Mouse (Mus musculus) kidney, postnatal 36 days (tissue): ENCODE results near the gene Nrxn3.
A peak's percentile ranks its signal among the peaks of the same experiment; 100 is the strongest.

ENCODE experiments used
- DNase-seq, 2 experiments: peaks; one replicate each; pipeline ENCODE4 v3.0.0; 2021 to 2022; ENCODE audit warnings: mixed read lengths in 2 of 2

Gene Nrxn3

DNA sequence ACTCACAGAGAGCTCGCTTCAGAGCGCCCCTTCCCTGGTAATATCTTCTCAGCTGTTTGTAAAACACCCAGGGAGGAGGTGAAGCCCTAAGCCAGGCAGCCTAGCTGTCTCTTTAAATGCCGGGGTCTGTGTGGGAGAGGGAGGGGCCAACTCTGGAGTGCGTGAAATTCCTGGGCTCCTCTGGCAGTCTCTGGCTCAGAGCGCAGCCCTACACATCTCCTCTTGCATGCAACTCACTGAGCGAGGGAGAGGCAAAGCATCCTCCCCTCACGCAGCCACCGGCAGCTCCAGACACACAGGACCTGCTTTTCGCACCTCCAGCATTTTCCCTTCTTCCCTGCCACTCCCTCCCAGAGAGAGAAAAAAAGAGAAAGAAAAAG, at the start of gene Nrxn3:
Nrxn3 (plus strand) TSS at position 186 of the 380 bp plus-strand sequence.
- DNase-seq = peak; percentile 0 to 13

DNA sequence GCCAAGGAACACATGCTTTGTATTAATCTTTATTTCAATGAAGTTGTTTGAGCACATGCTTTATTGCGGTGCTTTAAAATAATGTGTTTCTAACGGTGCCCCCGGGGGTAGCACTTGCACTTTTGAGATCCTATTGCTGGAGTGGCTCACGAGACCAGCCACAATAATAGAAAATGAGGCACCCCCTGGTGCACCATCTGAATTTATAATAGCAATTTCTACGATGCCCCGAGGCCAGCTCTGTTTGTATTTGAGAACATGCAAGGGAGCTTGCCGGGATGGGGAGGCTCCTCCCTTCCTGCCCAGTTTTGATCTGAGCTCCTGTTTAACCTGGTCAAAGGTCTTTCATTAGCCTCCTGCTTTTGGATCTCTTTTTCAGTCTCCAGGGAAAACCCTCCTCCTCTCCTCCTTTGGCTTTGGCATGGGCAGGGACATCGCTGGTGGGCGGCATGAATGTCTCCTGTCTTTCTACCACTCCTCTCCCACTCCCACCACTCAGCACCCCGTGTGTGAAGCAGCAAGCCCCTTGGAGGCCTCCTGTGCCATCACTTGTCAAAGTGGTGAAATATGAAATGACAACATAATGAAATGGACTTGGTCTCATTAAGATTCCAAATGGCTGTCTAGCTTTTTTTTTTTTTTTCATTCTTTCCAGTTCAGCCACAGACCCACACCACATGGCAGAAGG, 18.4 kb upstream of the Nrxn3 start:
- peak; percentile 1 to 9 for DNase-seq

DNA sequence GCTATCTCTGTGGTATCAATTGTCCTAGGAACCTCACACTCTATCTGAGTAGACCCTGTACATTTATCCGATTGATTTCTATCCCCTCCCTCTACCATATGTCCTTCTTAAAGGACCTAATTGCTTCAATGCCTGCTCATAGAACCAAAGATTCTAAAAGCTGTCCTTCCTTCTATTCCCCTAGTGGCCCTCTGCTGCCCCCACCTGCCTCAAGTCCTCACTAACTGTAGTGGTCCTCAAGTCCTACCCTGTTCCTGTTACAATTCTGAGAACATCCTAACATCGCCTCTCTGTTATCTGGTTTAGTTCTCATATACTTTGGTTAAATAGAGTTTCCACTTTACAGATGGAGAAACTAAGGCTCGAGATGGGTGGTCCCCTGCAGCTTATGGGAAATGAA, 16.7 kb upstream of the Nrxn3 start:
- DNase-seq = peak in 1 of 2 experiments; percentile 13

DNA sequence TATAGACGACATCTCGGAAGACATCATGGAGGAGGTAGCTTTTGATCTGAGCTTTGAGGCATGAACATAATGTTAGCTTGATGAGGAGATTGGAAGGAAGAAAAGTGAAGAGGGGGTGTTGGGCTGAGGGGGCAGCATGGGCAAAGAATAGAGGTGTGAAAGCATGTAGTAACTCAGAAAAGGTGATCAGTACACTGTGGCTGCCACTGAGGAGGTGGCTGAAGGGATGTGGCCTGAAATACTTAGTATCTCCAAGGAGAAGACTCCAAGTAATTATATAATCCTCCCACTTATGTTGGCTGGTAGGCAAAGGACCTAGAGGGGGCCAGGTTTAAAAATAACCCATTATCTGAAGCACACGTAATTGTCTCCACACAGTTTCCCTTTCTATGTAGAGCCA, 14.9 kb upstream of the Nrxn3 start:
- no peak for DNase-seq

DNA sequence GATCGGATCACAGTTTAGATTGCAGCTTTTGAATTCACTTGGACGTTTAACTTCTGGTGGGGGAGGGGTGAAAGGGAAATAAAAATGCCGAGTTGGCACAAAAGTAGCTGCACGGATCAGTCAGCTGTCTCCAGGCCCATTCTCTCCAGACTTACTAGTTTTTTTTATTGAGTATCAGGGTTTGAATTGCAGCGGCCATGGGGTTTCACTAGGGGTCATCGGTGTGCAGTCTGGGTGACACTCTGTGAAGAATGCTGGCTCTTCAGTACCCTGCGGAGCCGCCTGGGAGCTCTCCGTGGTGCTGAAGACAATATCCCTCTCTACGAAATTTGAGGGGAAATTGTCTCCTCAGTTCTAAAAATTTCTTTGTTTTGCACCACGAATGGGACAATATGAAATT, 13.5 kb upstream of the Nrxn3 start:
- peak; percentile 45 to 77 for DNase-seq

DNA sequence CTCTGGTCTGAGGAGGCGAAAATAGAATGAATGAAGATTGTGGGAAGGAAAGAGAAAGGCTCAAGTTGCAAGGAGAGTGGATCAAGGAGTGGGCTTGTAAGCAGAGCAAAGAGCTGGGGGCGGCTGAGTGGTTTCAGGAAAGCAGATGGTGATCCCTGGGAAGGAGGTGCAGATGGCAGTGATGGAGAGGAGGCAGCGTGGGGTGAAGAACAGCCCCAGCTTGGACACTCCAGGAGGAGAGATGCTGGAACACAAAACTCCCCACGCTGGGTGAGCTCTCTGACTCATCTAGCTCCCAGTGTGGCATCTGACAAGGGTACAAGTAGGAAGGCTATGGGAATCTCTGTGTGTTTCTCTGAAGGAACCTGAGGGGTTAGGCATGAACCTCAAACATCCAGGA, 9.2 kb upstream of the Nrxn3 start:
- no peak for DNase-seq

DNA sequence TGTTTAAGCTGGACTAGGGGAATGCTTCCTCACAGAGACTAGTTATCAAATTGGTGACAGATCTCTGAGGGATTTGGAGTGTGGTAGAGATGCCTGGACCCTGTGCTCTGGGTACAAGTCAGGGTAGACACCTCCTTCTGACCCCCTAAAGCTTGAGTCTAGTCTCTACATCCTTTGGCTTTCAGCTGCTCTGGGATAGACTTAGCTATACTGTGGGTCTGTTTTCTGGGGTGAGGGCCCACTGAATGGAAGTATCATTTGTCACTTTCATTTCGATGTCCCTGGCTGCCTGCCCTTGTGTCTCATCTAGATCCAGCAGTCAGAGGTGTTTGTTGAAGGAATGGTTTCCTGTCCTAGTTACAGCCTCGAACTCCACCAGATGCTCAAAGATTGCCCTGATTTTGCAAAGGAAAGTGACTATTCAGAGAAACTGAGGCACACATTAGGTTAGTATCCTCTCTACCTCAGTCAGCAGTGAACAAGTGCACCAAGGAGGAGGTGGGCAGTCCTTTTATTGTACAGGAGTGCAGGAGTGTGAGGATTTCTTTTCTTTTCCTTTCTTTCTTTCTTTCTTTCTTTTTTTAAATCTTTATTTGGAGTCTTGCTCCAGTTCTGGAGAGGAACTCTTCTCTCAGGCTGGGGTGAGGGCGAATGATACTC, 515 bp upstream of the Nrxn3 start:
- DNase-seq = no peak

DNA sequence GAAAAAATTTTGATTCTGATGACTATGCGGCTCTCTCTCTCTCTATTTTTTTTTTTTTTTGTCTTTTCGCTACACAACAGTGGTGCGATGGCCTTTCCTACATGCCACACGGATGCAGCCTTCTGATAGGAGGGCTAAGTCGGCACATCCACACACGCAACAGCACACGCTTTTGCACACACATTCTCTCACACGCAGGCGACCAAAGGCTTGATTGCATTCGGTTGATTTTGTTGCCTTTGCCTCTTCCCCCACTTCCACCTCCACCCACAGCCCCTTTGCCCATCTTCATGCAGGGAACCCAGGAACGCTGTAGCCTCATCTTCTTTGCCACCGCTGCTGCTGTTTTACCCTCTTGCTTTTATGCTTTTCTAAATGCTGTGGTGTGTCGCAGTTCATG, 3.6 kb downstream of the Nrxn3 start:
- DNase-seq = no peak

DNA sequence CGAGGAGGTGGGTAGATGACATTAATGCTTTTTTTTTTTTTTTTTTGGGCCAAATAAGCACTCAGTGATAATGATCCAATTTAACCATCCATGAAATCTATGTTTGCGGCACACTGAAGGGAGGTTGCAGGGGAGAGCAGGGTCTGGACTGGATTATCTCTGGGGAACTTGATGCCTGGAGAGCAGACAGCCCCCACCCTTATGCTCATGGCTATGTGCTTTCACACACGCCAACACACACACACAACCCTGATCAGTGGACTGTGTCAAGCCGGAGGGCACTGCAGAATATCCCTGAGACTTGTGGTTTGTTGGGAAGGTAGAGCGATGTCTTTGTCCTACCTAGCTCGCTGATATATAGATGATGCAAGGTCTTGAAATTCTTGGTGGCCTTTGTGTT, 4.1 kb downstream of the Nrxn3 start:
- DNase-seq = no peak

DNA sequence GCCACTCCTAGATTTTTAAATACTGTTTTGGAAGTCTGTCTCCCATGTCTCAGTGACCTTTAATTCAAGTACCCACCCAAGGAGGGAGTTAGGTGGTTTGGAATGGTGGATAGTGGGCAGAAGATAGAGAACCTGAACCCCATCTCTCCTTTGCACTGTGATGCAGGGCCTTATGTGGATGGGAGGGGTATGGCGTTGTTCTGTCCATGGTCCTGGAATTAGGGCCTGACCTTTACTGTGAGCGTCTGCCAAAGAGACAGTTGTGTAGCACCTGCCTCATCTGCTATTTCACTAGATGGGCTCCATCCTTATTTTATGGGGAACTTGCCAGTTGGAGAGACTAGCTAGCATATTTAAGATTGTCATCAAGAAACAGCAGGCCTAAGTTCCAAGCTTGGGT, 8.0 kb downstream of the Nrxn3 start:
- DNase-seq = no peak

DNA sequence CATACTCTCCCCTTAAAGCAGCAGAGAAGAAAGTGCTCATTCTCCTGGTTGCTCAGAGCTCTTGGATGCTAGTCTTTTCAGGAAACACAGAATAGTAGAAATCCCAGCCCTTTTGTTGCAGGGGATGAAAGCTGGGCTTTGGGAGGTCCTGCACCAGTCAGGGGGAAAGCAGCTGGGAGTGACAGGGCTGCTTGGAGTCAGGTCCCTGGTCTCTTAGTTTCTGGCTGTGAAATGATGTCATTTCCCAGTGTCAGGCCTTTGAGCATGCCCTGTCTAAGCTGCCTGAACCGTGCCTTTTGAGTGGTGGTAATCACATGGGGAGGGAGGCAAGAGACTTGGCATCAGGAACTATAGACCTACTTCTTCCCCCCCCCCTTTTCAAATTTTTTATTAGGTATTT, 12.4 kb downstream of the Nrxn3 start:
- DNase-seq = no peak

DNA sequence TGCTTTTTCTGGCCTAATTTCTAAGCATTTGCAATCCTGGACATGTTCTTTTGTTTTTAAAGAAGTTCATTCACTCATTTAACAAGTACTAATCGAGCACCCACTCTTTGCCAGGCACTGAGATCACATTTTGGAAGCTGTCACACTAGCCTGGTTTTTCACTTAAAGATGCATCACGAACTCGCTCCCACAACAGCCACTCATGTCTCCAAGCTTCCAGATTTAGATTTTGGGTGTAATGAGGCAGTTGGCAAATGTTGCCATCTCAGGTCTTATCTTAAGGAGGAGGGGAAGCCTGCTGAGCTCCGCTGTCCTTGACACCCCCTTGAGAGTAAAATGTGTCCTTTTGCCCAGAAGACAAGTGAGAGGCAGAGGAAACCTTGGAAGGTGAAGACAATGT, 14.4 kb downstream of the Nrxn3 start:
- DNase-seq = no peak

DNA sequence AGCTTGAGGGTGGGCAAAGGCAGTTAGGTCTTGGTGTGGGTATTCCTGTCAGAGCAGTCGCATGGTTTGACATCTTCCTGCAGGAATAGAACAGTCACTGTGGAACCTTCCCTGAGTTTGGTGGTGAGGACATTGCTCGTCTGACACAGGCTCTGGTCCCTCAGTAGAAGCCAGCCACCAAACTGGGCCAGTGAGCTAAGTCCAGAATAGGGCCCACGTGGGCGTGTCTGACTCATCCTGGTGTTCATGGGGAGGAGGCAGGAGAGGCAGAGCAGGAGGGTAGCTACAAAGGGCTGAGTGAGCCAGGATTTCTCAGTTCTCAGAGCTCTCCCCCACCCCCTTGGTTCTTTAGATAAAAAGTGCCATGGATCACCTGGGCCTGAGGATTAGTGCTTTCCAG, 15.9 kb downstream of the Nrxn3 start:
- no peak for DNase-seq

DNA sequence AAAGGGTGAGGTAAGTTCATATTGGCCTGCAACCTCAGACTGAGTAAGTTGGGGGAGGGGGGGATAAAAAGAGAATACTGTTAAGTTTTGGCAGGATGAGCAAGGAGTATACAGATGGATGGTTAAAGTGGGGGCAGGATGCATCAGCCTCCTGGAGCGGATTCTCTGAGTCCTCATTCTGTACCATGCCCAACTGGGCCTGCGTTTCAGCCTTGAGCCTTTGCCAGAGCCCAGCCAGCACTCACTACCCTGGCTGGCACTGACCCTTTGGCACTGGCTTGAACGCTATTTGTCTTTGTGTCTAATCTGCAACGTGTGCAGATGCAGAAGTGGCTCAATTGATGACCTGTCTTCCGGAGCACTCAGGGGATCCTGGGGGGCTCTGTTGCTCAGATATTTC, 24.1 kb downstream of the Nrxn3 start:
- DNase-seq = no peak

DNA sequence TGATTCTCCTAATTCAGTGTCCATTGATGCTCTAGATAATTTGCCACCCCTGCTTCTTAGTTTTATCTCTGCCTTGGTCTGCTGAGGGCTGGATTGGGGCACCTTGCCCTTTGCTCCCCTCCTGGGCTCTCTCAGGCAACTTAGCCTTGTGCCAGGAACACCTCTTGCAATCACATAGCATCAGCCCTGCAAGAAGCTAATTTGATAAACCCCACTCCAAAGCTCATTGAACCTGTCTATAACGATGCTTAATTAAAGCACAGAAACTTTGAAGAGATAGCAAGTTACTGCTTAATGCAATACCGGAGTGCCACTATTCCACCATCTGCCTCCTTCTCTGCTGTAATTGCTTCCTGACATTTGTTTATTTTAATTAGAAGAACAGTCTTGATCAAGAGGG, 42.1 kb downstream of the Nrxn3 start:
- no peak for DNase-seq

DNA sequence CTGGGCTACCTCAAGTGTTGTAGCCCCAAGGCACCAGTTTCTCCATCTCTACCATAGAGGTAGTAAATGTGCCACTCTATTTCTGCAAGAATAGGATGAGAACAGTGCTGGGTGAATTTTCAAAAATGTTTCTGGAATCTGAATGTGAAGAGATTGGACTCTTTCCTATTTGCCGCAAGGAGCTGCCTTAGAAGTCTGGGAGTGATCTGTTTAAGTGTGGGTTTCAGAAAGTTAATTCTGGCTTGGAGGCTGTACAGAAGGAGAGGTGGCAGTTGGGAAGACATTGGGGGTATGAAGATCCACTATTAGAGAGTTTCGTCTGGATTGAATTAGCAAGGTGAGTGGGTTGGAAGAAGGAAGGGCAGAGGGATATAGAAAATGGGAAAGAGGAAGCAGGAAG, 52.0 kb downstream of the Nrxn3 start:
- no peak for DNase-seq

DNA sequence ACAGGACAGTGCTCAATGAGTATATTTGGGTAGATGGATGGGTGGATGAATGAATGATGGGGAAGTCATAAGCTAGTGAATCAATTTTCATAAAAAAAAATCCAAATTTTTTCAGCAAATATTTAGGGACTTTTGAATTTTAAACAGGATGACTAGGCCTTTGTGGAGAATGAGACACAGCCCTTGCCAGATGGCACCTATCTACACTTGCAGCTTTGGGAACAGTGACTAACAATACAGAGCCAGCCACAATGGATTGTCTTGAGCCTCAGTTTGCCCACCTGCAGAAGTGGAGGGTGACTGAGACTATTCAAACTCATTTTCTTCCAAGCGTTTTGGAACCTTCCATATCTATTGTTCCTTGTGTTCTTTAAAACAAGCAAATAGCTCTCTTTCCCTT, 55.4 kb downstream of the Nrxn3 start:
- DNase-seq = no peak

DNA sequence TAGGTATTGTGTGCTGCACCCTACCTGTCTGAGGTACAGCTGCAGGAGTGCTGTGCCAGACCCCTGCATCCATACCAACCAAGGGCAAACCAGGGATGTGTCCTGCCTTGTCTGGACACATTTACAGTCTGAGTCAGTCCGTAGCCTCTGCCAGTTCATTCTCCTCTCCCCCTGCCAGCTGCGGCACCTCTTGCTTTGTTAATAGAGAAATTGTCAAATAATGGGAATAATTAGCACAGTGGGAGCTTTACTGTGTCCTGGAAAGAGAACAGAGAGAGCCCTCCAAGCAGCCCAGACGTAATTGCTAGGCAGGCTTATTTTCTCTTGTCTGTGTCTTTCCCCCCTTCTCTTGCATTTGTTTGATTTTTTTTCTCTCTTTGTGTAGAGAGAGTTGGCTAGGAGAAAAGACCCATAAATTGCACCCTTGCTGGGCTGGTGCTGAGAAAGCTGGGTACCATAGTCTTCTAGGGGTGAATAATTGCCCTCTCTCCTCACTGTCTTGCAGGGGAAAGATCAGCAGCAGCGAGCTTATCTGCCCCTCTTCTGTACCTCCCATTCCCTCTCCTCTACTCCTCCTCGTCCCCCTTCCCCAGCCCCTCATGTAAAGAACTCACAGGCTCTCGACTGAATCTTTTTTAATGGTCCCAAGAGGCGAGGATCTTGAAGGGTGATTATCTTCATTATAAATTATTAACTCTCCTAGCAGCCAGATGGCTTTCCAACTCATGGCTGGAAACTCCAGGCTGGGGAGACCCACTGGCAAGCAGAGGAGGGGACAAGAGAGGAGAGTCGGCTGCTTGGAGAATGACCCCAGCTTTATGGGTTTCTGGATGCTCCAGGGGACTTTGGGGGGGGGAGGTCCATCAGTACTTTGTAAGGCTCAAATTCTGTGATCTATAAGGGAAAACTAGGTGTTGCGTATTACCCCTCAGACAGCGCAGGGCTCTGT, 61.8 kb downstream of the Nrxn3 start:
- DNase-seq = no peak

DNA sequence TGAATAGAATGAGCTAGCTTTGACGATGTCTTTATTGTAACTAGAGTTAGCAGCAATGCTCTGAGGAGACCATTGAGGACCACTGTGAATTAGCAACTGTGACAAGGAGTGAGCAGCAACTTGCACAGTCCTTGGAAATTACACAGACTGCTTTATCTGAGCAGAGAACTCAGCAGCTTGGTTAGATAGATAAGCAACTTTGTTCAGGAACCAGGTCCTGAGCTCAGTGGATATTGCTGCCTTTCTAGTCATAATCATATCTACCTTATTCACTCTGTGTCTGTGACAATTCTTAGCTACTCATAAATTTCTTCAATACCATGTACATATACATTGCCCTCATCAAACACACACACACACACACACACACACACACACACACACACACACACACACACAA, 70.6 kb downstream of the Nrxn3 start:
- DNase-seq = no peak

DNA sequence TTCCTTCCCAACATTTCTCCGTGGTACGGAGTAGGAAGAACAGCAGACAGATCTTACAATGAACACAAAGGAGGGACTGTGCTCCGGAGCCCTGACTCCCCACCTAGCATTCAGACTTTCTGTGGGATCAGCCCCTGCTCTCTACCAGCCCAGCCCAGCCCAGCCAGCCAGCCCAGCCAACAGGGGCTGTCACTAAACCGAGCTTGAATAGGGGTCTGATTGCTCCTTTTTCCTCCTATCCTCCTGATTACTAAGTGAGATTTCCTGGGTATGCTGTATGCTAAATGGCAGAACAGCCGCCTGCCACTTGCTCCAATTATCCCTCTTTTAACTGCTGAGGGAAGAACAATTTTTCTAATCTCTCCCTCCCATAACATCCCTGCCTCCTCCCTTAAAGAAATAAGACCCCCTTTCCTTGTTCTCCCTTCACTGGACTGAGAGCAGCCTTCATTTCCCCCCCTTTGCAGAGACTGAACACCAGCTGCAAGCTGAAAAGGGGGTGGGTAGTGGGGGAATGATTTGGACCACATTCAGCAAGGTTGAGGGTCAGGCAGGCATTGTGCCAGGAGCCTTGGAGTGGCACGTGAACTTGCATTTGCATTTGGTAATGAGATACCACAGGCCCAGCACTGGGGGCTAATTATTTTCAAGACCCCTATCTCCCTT, 78.4 kb downstream of the Nrxn3 start:
- peak in 1 of 2 experiments; percentile 3 for DNase-seq

DNA sequence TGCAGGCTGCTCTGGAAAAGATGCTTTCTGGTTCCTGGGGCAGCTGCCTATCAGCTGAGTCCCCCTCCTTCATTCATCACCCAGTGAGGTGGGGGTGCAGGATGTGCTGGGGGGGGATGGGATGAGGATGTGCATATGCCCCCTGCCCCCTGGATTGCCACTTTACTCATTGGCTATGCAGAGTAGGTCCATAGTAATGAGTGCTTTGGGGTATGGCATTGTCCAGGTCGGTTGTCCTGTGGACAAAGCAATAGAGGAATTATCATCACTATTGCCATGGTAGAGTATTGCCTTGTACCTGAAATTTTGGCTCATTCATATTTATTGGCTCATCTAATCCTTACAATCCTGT, 79.0 kb downstream of the Nrxn3 start:
- DNase-seq = no peak

DNA sequence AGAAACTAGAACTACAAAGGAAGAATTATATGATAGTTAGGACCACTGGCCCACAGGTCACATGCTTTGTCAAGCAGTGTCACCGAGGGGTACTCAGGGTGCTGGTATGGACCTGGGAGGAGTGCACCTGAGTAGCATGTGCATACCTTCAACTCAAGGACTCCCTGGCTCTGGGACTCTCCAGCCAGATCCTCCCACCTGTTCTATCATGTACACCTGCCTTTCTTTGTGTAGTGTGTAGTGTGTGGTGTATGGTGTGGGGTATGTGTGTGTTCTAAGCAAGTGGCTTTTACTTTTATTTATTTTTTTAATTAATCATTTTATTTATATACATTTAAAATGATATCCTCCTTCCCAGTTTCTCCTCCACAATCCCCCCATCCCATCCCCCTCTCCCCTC, 86.3 kb downstream of the Nrxn3 start:
- no peak for DNase-seq

DNA sequence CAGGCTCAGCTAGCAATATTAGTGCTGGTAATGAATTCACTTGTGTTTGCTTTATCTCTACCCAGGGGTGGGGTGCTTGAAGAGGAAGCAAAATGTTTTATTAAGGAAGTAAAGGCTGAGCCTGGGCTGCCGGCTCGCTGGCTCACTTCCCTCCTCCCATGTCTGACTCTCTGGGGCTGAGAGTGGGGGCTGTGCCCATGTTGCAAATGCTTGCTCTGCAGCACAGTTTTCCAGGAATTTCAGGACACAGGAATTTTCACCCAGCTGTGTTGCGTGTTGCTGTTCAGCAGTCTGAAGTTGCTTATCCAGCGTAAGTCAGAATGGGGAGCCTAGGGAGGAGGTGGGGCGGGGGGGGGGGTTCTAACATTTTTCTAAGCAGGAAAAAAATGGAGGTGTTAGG, 89.5 kb downstream of the Nrxn3 start:
- DNase-seq = peak in 1 of 2 experiments; percentile 2
